27 mouse cellular contexts compared by ENCODE assay signal in genomic region chr10:44027226-44027625, GRCm38 (mm10).
"Had no signal": no experiment of that assay in that cellular context is flagged by ENCODE, and none has a peak within 500 bp of the region (broad histone marks: within the 10 kb centered on the region; RNA-seq: fewer than 3 reads in every experiment).

No protein-coding gene starts in this region.

- DNase-seq: gastrocnemius, adult 2 months; gastrocnemius, postnatal 10 days; gastrocnemius, postnatal 25 days; heart, adult 2 months; heart, postnatal 10 days; heart, postnatal 4 days; kidney, adult 11 months; kidney, adult 2 months; kidney, adult 9 months; kidney, postnatal 14 days; kidney, postnatal 36 days; layer of hippocampus, adult 9-11 months; layer of hippocampus, postnatal 36 days; left cerebral cortex, postnatal 4 days had no signal

- H3K4me2 ChIP-seq: heart, embryonic 12.5 days; hindbrain, embryonic 12.5 days; hindbrain, embryonic 15.5 days; kidney, embryonic 15.5 days; limb, embryonic 13.5 days; limb, embryonic 15.5 days; liver, embryonic 12.5 days had no signal

- H3K27me3 ChIP-seq: heart, embryonic 12.5 days; hindbrain, embryonic 12.5 days; hindbrain, embryonic 15.5 days; kidney, embryonic 15.5 days; limb, embryonic 13.5 days; limb, embryonic 15.5 days had no signal

- H3K36me3 ChIP-seq: heart, embryonic 10.5 days; heart, embryonic 12.5 days; hindbrain, embryonic 10.5 days; hindbrain, embryonic 12.5 days; hindbrain, embryonic 15.5 days; kidney, embryonic 15.5 days; limb, embryonic 13.5 days; limb, embryonic 15.5 days; liver, embryonic 12.5 days had no signal

- H3K27ac ChIP-seq: gastrocnemius, adult 2 months; heart, adult 2 months; heart, embryonic 10.5 days; hindbrain, embryonic 10.5 days; hindbrain, embryonic 12.5 days; hindbrain, embryonic 15.5 days; hindbrain, postnatal 0 days; kidney, embryonic 15.5 days; kidney, postnatal 0 days; limb, embryonic 13.5 days; limb, embryonic 15.5 days; liver, embryonic 12.5 days; liver, embryonic 14.5 days had no signal

- H3K4me1 ChIP-seq: heart, embryonic 10.5 days; heart, embryonic 12.5 days; hindbrain, embryonic 10.5 days; hindbrain, embryonic 12.5 days; hindbrain, embryonic 15.5 days; limb, embryonic 13.5 days; limb, embryonic 15.5 days; liver, embryonic 12.5 days had no signal

- H3K9me3 ChIP-seq: heart, embryonic 10.5 days; heart, embryonic 12.5 days; hindbrain, embryonic 10.5 days; hindbrain, embryonic 12.5 days; hindbrain, embryonic 15.5 days; kidney, embryonic 15.5 days; limb, embryonic 13.5 days; limb, embryonic 15.5 days; liver, embryonic 12.5 days had no signal

- ATAC-seq: hindbrain, postnatal 0 days; intestine, embryonic 16.5 days; liver, embryonic 12.5 days had no signal

- H3K4me3 ChIP-seq: gastrocnemius, adult 2 months; heart, adult 2 months; heart, embryonic 10.5 days; heart, embryonic 12.5 days; hindbrain, embryonic 10.5 days; hindbrain, embryonic 12.5 days; hindbrain, embryonic 15.5 days; kidney, embryonic 15.5 days; limb, embryonic 13.5 days; limb, embryonic 15.5 days; liver, embryonic 12.5 days had no signal

- H3K9ac ChIP-seq: heart, embryonic 12.5 days; hindbrain, embryonic 12.5 days; hindbrain, embryonic 15.5 days; kidney, embryonic 15.5 days; limb, embryonic 13.5 days; limb, embryonic 15.5 days; liver, embryonic 12.5 days; liver, embryonic 14.5 days had no signal
